Mouse (Mus musculus) WW6 (cell line): Measurements from ENCODE around the gene Myh3.

ENCODE experiments used
- DNase-seq: peaks from one replicate; pipeline ENCODE4 v3.0.0-alpha.2; 2013; ENCODE audit warnings: low read depth, low spot score

Gene Myh3

DNA sequence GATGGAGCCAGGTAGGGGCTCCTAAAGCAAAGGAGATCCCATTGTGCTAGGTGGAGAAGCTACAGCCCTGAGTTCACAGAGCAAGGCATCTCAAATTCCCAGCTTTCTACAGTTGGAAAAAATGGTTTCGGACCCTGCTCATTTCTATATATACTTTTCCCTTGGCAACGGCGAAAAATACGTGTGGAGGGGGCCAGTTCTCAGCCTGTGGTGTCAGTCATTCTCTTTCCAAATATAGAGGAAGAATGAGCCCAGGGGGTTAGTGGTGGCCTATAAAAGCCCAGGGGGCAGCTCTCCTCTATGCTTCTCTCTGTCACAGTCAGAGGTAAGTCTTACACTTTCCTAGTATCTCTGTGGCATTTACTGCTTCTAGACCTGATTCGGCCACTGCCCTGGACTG, at the start of gene Myh3:
TSS of gene Myh3 (plus strand) at position 301 of the 400 bp plus-strand sequence.
- no peak for DNase-seq

DNA sequence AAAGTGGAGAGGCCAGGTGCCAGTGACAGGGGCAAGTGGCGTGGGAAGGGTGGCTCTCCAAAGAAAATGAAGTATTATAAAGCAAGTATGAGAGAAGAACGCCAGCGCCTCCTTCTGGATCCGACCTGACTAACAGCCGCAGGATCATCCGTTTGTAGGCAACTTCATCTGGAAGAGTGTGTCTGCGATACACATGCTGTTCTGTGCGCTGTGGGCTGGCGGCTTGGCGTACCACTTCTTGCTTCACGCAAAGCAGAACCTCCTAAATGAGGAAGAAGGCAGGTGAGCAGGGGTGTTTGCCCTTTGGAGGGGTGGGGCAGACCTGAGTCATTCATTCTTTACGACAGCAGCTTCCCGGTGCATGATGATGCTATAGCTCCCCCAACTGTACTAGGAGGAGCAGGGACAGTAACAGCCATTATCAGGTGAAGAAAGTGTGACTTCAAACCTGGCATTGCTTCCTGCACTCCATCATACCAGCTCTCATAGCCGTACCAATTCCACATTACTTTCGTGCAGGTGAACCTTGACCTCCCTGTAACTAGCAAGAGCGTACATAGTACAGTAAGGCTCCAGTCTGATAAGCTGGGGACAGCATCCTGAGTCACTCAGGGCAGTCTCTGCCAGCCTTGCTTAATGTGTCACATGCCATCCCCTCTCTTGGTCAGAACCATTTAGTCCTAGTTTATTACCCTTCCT, 47.0 kb upstream of the Myh3 start:
- DNase-seq = no peak

DNA sequence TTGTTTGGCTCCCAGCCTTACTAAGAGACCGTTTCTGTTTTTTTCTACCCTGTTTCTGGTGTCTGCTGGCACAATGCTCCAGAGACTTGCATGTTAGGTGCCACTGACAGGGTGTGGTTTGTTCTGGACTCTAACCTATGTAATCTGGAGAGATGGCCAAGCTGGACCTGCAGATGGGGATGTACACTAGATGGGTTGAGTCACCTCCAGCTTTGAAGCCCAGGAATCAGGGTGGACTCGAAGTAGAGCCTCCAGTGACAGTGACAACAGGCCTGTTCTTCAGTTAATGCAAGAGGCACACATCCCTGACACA, 46.5 kb upstream of the Myh3 start:
- no peak for DNase-seq

- DNase-seq = no peak
Measured at GRCm38 (mm10) chr11:67034775-67035485, 43.2 kb upstream of the Myh3 start.

GRCm38 (mm10) chr11:67036229-67036628, 41.9 kb upstream of the Myh3 start:
- DNase-seq = no peak

DNA sequence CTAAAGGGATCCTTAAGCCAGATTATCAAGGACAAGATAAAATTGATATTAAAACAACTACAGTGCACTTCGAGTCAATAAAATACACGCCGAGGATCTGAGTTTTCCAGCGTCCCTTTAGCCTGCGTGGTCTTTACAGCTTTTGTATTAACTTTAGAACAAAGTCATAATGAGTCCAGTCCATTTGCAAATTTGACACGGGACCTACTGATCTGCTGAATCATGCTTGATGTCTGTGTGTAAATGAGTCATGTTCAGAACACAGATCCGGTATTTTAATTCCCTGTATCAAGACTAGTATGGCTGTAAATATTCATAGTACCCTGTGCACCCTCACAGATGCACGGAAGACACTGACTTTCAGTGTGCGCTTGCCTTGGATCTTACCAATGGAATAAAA, 41.2 kb upstream of the Myh3 start:
- DNase-seq = no peak

DNA sequence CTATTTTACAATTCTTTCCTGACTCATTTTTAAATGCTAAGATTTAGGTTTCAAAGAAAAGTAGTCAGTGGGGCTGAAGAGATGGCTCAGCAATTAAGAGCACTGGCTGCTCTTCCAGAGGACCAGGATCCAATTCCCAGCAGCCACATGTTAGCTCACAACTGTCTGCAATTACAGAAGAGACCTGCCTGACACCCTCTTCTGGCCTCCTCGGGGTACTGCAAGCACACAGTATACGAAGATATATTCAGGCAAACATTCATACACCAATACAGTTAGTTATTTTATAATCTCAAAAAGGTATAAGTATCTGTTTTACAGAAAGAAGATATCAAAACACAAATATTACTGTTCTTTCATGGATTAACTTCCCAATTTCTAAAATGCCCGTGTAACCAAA, 38.3 kb upstream of the Myh3 start:
- DNase-seq = no peak

- no peak for DNase-seq
Measured at GRCm38 (mm10) chr11:67040483-67040882, 37.6 kb upstream of the Myh3 start.

- DNase-seq = peak; percentile 84
Measured at GRCm38 (mm10) chr11:67043007-67043406, 35.1 kb upstream of the Myh3 start.

GRCm38 (mm10) chr11:67044959-67045358, 33.1 kb upstream of the Myh3 start:
- no peak for DNase-seq

DNA sequence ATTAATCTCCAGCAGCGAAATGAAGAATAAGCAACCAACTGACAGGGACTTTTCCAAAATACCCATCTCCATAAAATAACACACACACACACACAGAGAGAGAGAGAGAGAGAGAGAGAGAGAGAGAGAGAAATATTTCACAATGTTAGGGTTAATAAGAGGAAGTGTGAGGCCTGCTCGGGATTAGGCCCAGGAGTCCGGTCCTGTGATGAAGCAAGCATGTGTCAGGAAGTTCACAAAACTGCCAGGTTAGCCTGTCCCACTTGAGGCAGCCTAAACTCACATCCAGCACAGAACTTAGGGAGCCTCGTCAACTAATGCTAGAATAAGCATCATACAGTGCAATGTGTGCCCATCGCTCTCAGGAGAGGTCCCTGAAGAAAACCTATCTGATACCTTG, 30.9 kb upstream of the Myh3 start:
- DNase-seq = no peak

DNA sequence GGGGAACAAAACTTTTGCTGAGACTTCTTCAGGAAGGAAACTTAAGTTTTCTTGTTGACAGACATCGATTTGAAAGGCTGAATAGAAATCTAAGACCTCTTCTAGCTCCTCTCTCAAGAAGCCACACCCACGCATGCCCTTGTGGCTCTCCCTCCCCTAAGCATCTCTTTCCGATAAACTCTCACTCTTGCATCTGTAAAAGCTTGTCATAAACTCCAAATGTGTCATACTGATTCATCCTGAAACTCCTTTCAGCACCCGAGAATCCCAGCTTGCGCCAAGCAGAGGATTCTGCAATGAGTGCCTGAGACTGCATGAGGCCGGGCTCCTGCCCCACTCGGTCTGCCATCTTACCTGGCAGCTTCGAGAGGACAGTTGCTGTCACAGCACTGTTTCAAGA, 29.6 kb upstream of the Myh3 start:
- no peak for DNase-seq

DNA sequence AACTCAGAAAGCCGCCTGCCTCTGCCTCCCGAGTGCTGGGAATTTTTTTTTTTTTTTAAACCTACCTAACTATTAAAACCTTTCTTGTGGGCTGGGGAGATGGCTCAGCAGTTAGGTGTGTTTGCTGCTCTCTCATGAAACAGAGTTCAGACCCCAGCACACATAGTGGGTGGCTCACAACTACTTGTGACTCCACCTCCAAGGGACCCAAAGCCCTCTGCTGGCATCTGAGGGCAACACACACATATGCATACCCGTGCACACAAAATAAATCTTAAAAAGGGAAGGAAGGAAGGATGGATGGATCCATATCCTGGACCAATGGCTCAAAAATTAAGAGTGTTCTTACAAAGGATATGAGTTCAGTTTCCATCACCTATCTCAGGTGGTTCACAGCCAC, 28.8 kb upstream of the Myh3 start:
- DNase-seq = no peak

DNA sequence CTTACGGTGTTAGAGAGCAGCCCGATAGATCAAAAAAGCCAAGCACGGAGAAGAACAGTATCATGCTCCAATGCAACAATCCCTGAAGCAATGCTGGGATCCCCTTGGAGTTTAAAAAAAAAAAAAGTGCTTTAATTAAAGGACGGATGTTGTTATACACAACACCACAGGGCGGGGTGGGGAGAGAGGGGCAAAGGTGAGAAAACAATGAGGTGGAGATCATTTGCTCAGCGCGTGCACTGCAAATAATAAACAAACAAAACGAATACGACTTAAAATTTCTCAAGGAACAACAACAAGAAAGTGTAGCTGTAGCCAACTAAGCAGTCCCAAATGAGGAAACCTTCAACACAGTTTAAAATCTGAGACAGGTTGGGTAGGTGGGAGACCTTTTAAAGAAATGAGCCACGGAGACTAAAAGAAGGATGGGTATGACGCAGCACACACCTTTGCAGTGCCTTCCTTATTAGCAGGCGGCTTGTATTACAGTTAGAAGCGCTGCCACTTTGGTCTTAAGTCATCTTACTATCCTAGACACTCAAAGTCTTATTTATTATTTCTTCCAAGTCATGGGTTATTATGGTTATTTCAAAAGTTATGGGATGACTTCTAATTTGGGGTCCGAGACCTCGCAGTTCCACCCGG, 26.3 kb upstream of the Myh3 start:
- no peak for DNase-seq

DNA sequence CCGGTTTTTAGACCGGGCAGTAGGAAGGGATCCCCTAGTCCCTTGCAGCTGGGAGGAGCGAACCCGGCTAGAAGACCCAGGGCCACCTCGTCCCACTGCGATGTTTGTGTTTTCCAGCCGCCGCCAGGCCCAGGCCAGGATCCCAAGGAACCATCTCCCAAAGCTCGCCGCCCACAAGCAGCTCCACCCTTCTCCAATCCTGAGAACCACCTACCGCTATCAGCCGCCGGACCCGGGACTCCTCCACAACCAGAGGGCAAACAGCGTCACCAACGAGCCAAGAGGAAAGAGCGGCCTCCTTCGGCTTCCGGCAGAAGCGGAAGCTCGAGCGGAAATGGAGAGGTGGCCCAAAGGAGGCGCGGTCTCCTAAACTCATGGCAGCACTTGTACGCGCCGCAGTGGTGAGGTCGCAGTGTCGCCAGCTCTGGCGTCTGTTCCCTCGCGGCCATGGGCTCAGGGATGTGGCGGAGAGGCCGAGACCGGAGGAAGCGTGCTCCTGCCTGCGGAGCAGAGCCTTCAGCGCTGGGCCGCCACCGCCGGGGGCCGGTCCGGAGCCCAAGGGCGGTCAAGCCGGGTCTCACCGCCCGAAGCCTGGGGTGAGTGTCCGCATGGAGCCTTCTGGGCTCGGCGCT, 25.7 kb upstream of the Myh3 start, which contains the start of the genes Adprm and Sco1:
TSS of gene Adprm (minus strand) at position 274 of the 632 bp plus-strand sequence.
TSS of gene Sco1 (plus strand) at position 350 of the 632 bp plus-strand sequence.
- DNase-seq = peak; percentile 87

DNA sequence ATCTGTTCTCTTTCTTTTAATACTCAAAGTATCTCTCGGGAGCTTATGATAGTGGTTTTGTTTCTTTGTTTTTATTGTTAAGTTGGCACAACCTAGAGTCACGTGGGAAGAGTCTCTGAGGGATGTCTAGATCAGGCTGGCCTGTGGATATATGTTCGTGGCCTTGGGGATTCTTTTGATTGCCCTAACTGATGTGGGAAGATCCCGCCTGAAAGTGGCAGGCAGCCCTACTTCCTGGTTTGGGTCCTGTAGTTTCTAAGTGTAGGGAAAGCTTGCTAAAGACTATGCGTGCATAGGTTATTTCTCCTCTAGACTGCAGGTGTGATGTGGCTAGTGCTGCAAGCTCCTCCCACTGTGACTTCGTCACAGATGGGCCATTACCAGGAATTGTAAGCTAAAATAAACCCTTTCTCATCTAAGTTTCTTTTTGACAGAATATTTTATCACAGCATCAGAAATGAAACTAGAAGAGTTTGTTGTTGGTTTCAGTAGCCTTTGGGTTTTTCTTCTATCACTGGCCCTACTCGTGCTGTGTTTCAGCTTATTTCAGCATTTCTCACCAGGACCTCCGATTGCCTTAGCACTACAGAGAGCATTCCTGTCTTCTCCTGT, 23.2 kb upstream of the Myh3 start:
- no peak for DNase-seq

DNA sequence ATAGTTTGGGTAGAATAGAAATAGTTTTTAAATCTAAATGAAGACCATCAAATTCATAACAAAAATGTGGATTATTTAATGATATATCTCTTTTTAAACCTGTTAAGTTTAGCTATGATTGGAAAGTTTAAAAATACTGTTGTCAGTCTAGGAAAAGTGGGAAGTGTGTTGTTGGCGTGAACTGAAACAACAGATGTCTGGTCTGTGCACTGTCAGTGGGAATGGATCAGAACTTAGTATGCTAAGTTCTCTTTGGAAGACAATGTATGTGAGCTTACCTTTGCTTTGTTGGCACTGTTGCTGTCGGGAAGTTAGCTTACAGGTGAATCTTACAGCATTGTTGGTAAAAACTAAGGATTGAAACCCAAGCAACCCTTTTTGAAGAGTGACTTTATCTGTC, 16.8 kb upstream of the Myh3 start:
- DNase-seq = no peak

DNA sequence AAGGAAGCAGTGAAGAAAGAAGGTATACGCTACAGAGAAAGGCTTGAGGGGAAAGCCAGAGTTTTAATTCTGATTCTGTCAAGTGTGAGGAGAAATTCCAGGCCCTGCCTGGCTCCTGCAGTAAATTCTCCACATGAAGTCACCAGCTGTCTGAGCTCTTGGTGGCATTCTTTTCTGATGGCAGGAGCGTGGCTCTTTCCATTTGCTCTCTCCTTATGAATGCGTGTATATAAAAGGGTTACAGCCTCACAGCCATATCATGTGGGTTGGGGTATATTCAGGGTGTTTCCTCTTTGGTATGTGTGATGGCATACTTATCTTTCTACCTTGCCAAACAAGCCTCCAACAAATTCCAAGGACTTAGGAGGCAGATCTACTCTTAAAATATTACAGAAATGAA, 15.4 kb upstream of the Myh3 start:
- DNase-seq = no peak

DNA sequence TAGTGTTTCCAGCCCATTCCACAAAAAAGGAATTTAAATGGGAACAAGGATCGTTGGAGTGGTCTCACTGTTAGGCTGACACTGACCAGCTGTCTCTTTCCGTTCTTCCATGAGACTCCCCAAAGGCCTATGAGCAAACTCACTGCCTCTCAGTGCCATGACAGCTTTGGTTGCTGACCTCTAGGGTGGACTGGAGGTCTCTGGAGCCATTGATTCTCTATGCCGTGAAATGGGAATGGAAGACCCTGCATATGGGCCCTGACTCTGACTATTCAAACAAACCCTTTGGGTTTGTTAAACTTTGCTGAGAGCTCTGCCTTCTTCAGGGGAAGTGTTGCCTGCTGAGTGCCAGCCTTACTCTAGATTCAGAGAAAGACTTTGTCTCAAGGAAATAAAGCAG, 10.4 kb upstream of the Myh3 start:
- DNase-seq = no peak

DNA sequence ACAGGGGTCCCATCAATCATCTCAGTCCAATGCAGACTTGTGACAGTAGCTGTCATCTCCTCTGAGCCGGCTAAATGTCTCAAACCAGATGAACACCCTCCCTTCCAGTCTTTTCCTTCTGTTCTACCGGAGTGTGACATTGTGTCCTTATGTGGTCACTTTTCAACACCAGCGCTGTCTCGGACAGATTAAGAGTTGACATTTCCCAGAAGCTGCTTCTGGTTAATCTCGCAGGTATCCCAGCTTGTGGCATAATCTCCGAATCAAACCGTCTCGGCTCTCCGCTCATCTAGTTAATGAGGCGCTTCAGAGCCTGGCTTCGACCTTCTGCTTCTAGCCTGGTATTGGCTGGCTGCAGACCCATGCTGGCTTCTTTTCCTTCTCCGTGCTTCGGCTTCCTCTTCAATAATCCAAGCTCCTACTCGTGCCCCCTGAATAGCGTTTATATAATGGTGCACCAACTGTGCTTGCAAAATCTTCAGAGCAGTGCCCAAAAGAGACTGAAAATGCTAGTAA, 5.4 kb upstream of the Myh3 start:
- DNase-seq = no peak

DNA sequence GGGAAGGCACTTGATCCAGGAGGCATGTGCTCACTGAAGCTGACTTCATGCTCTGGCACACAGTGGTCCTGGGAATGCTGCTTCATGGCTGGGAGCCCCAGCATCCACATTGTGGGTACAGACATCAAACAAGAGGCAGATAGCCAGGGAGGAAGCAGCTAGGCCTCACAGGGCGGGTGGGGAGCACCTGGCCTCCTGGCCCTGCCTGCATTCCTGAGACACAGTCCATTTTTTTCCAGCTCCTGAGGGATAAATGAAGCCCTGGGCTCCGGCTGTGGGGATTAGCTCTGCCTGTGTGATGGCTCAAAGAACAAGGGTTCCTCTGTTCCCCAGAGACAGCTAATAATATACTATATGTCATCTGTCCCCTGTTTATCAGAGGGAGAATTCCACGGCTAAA, 3.1 kb upstream of the Myh3 start:
- DNase-seq = no peak

DNA sequence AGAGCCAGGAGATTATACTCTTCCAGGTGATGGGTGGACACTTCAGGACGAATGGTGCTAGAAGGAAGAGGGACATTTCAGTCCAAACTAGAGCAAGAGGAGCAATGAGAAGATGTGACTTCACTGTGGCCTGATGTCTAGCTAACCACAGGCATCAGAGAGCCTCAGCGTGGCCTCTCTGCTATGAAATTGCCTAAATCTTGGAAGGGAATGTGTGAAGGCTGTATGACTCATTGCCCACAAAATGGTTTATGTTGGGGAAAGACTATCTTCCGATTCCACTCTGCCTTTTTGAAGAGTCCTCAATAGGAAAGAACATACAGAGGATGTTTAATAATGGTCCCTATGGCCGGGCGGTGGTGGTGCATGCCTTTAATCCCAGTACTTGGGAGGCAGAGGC, 1.3 kb upstream of the Myh3 start:
- no peak for DNase-seq
